Mouse (Mus musculus): ENCODE results near the gene Galnt7. TPM values are rescaled to one million over a fixed set of nuclear protein-coding genes. Genes with fewer than 3 reads are reported as not detected.

Galnt7 gene
- total RNA-seq, 1 experiment = 17.7 TPM

GRCm38 (mm10) chr8:57569886-57570285 lies 82.9 kb downstream of the Galnt7 start:
- DNase-seq (ENCODE audit: low read depth, low spot score) = no peak

GRCm38 (mm10) chr8:57569400-57569795 lies 83.4 kb downstream of the Galnt7 start:
- no peak overlapping the region for H3K9ac ChIP-seq (ENCODE audit: insufficient read depth, low read depth, low read length, poor library complexity, severe bottlenecking)
- no peaks in the 10 kb centered on the region for H3K9me3 ChIP-seq (ENCODE audit: control insufficient read depth, insufficient read depth, low read depth, low read length)
- no peak overlapping the region for H3K27ac ChIP-seq (ENCODE audit: insufficient read depth, low read depth, low read length, poor library complexity, severe bottlenecking)
- in situ Hi-C loops (cut with MboI; ENCODE audit: low sequenced_read_pairs in 2 of 2, unreplicated experiment in 2 of 2) = no loop called here
- H3K36me3 ChIP-seq (ENCODE audit: control insufficient read depth, insufficient read depth, low read length, poor library complexity, severe bottlenecking) = no peaks in the 10 kb centered on the region
- no peak for DNase-seq (ENCODE audit: low read depth, low spot score)
- H3K4me1 ChIP-seq (ENCODE audit: control insufficient read depth in 2 of 2, insufficient read depth in 2 of 2, low read length in 2 of 2, poor library complexity in 1 of 2) = no peaks in the 10 kb centered on the region; a peak in 1 of 4 replicates
- no peak overlapping the region for H3K4me3 ChIP-seq (ENCODE audit: insufficient read depth in 1 of 2, low read depth in 1 of 2, low read length in 2 of 2, poor library complexity in 1 of 2, severe bottlenecking in 1 of 2)
- TF ChIP-seq MAFK (IDR thresholded peaks at IDR 0.05; ENCODE audit: insufficient read depth, low read depth, low read length) = no peak
- TF ChIP-seq ZC3H11A (IDR thresholded peaks at IDR 0.05; ENCODE audit: borderline replicate concordance, low read depth, low read length) = no peak
- TF ChIP-seq HCFC1 (IDR thresholded peaks at IDR 0.05; ENCODE audit: borderline replicate concordance, insufficient read depth, low read length) = no peak
- no peak for TF ChIP-seq CHD2 (IDR thresholded peaks at IDR 0.05; ENCODE audit: low read depth, low read length)
- no peak for TF ChIP-seq ZNF384 (IDR thresholded peaks at IDR 0.05; ENCODE audit: low read depth, low read length)

More at GRCm38 (mm10) chr8:57569886-57570285, 82.9 kb downstream of the Galnt7 start:
- in situ Hi-C loops (cut with MboI; ENCODE audit: low sequenced_read_pairs in 2 of 2, unreplicated experiment in 2 of 2) = loop anchor here in 1 of 2 experiments (10.0 kb wide), 1 partner anchor 225 kb away; no protein-coding TSS in a partner anchor
- Histone ChIP-seq H3K27ac (ENCODE audit: insufficient read depth, low read depth, low read length, poor library complexity, severe bottlenecking) (no peak overlapping the region), H3K4me1 (ENCODE audit: control insufficient read depth in 2 of 2, insufficient read depth in 2 of 2, low read length in 2 of 2, poor library complexity in 1 of 2) (no peaks in the 10 kb centered on the region; a peak in 1 of 4 replicates), H3K9me3 (ENCODE audit: control insufficient read depth, insufficient read depth, low read depth, low read length) (no peaks in the 10 kb centered on the region), H3K4me3 (ENCODE audit: insufficient read depth in 1 of 2, low read depth in 1 of 2, low read length in 2 of 2, poor library complexity in 1 of 2, severe bottlenecking in 1 of 2) (no peak overlapping the region), H3K36me3 (ENCODE audit: control insufficient read depth, insufficient read depth, low read length, poor library complexity, severe bottlenecking) (no peaks in the 10 kb centered on the region), H3K9ac (ENCODE audit: insufficient read depth, low read depth, low read length, poor library complexity, severe bottlenecking) (no peak overlapping the region)
- TF ChIP-seq ZNF384 (IDR thresholded peaks at IDR 0.05; ENCODE audit: low read depth, low read length) = no peak
- no peak for TF ChIP-seq HCFC1 (IDR thresholded peaks at IDR 0.05; ENCODE audit: borderline replicate concordance, insufficient read depth, low read length)
- no peak for TF ChIP-seq CHD2 (IDR thresholded peaks at IDR 0.05; ENCODE audit: low read depth, low read length)
- no peak for TF ChIP-seq ZC3H11A (IDR thresholded peaks at IDR 0.05; ENCODE audit: borderline replicate concordance, low read depth, low read length)
- no peak for TF ChIP-seq MAFK (IDR thresholded peaks at IDR 0.05; ENCODE audit: insufficient read depth, low read depth, low read length)

GRCm38 (mm10) chr8:57568633-57569399 lies 84.0 kb downstream of the Galnt7 start:
- DNase-seq (ENCODE audit: low read depth, low spot score) = no peak
- in situ Hi-C loops (cut with MboI; ENCODE audit: low sequenced_read_pairs in 2 of 2, unreplicated experiment in 2 of 2) = no loop called here
- Histone ChIP-seq H3K4me1 (ENCODE audit: control insufficient read depth in 2 of 2, insufficient read depth in 2 of 2, low read length in 2 of 2, poor library complexity in 1 of 2) (no peaks in the 10 kb centered on the region), H3K4me3 (ENCODE audit: insufficient read depth in 1 of 2, low read depth in 1 of 2, low read length in 2 of 2, poor library complexity in 1 of 2, severe bottlenecking in 1 of 2) (no peak overlapping the region), H3K27ac (ENCODE audit: insufficient read depth, low read depth, low read length, poor library complexity, severe bottlenecking) (no peak overlapping the region), H3K9me3 (ENCODE audit: control insufficient read depth, insufficient read depth, low read depth, low read length) (no peaks in the 10 kb centered on the region), H3K9ac (ENCODE audit: insufficient read depth, low read depth, low read length, poor library complexity, severe bottlenecking) (no peak overlapping the region), H3K36me3 (ENCODE audit: control insufficient read depth, insufficient read depth, low read length, poor library complexity, severe bottlenecking) (no peaks in the 10 kb centered on the region)
- TF ChIP-seq CHD2 (IDR thresholded peaks at IDR 0.05; ENCODE audit: low read depth, low read length) (no peak), HCFC1 (IDR thresholded peaks at IDR 0.05; ENCODE audit: borderline replicate concordance, insufficient read depth, low read length) (no peak), ZC3H11A (IDR thresholded peaks at IDR 0.05; ENCODE audit: borderline replicate concordance, low read depth, low read length) (no peak), MAFK (IDR thresholded peaks at IDR 0.05; ENCODE audit: insufficient read depth, low read depth, low read length) (no peak), ZNF384 (IDR thresholded peaks at IDR 0.05; ENCODE audit: low read depth, low read length) (no peak)

GRCm38 (mm10) chr8:57567998-57568397 lies 84.8 kb downstream of the Galnt7 start:
- Histone ChIP-seq H3K9ac (ENCODE audit: insufficient read depth, low read depth, low read length, poor library complexity, severe bottlenecking) (no peak overlapping the region), H3K27ac (ENCODE audit: insufficient read depth, low read depth, low read length, poor library complexity, severe bottlenecking) (no peak overlapping the region), H3K9me3 (ENCODE audit: control insufficient read depth, insufficient read depth, low read depth, low read length) (no peaks in the 10 kb centered on the region), H3K4me3 (ENCODE audit: insufficient read depth in 1 of 2, low read depth in 1 of 2, low read length in 2 of 2, poor library complexity in 1 of 2, severe bottlenecking in 1 of 2) (no peak overlapping the region), H3K4me1 (ENCODE audit: control insufficient read depth in 2 of 2, insufficient read depth in 2 of 2, low read length in 2 of 2, poor library complexity in 1 of 2) (no peaks in the 10 kb centered on the region), H3K36me3 (ENCODE audit: control insufficient read depth, insufficient read depth, low read length, poor library complexity, severe bottlenecking) (no peaks in the 10 kb centered on the region)
- no peak for DNase-seq (ENCODE audit: low read depth, low spot score)
- in situ Hi-C loops (cut with MboI; ENCODE audit: low sequenced_read_pairs in 2 of 2, unreplicated experiment in 2 of 2) = no loop called here
- TF ChIP-seq CHD2 (IDR thresholded peaks at IDR 0.05; ENCODE audit: low read depth, low read length) = no peak
- no peak for TF ChIP-seq ZC3H11A (IDR thresholded peaks at IDR 0.05; ENCODE audit: borderline replicate concordance, low read depth, low read length)
- no peak for TF ChIP-seq ZNF384 (IDR thresholded peaks at IDR 0.05; ENCODE audit: low read depth, low read length)
- TF ChIP-seq MAFK (IDR thresholded peaks at IDR 0.05; ENCODE audit: insufficient read depth, low read depth, low read length) = no peak
- TF ChIP-seq HCFC1 (IDR thresholded peaks at IDR 0.05; ENCODE audit: borderline replicate concordance, insufficient read depth, low read length) = no peak

Data from ES-E14 (cell line).